Mouse (Mus musculus) cortical plate, adult 2 months (tissue): ENCODE measurements around the gene Mrto4.

Experiments used
- CTCF ChIP-seq: fragments of 200-500 bp; IDR thresholded peaks from 2 replicates; pipeline ENCODE4 v1.5.1; 2011; ENCODE audit warnings: mild to moderate bottlenecking, control low read depth, low read length; ENCODE audit not compliant: insufficient read depth; ENCODE audit errors: extremely low read depth
- POLR2A ChIP-seq: fragments of 200-500 bp; IDR thresholded peaks from 2 replicates; pipeline ENCODE4 v1.6.1; 2011; ENCODE audit warnings: mild to moderate bottlenecking, low read length, control low read depth; ENCODE audit not compliant: insufficient read depth; ENCODE audit errors: extremely low read depth

DNA sequence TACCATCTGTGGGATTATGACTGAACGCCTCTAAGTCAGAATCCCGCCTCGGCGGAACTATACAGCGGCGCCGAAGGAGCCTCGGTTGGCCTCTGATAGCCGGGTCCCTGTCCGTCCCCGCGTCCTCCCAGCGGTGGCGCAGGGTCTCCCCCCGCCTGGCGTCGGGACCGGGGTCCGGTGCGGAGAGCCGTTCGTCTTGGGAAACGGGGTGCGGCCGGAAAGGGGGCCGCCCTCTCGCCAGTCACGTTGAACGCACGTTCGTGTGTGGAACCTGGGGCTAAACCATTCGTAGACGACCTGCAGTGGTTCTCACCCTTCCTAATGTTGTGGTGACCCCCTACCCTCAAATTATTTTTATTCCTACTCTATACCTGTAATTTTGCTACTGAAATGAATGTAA is 14.2 kb downstream of the Mrto4 start:
- TF ChIP-seq POLR2A (no peak), CTCF (no peak)
